Mouse (Mus musculus) heart, adult 2 months (tissue): ENCODE measurements at regions not wholly inside any gene's neighbourhood (a gene's known extent, or its start where the extent isn't known, plus 50 kb on each side); places are given as distances from the start of the nearest gene placed in this dataset.

Experiments
- CTCF ChIP-seq: fragments of 200-600 bp; IDR thresholded peaks from 2 replicates; pipeline ENCODE4 v1.8.1; 2022; ENCODE audit warnings: antibody characterized with exemption, mild to moderate bottlenecking, moderate library complexity
- EP300 ChIP-seq: fragments of 200-500 bp; IDR thresholded peaks from 2 replicates; pipeline ENCODE4 v1.6.1; 2011; ENCODE audit warnings: low read depth, low read length, control low read depth; ENCODE audit not compliant: insufficient read depth
- POLR2A ChIP-seq: fragments of 200-500 bp; IDR thresholded peaks from 2 replicates; pipeline ENCODE4 v1.6.1; 2011; ENCODE audit warnings: mild to moderate bottlenecking, low read depth, low read length, control low read depth; ENCODE audit not compliant: insufficient read depth

- TF ChIP-seq CTCF (no peak), POLR2A (no peak), EP300 (no peak)
These were observed 53.5 kb upstream of the Tmx4 start for GRCm38 (mm10) chr2:134697424-134697823.
